Mouse (Mus musculus) neural tube, embryonic 15.5 days (tissue): Measurements from ENCODE around the gene Cdk6. TPM values are rescaled to one million over a fixed set of nuclear protein-coding genes. Genes with fewer than 3 reads are reported as not detected.
"Not testable (repeated sequence)": the region's sequence is repeated elsewhere in the genome, so short reads cannot be mapped to it uniquely, and the experiment has no call there.

ENCODE experiments used
- ATAC-seq: fragments of 200-750 bp; cut with Nextera tagmentation; 2 replicates; pipeline ENCODE4 v1.8.0; 2017; ENCODE audit warnings: mild to moderate bottlenecking, moderate TSS enrichment, moderate library complexity; ENCODE audit not compliant: low FRiP score
- H3K27ac ChIP-seq: fragments of 300-500 bp; sonication (generic); replicated peaks from 2 replicates; pipeline ENCODE4 v1.5.1; 2015; ENCODE audit warnings: mild to moderate bottlenecking, inconsistent platforms
- H3K27me3 ChIP-seq: fragments of 300-500 bp; sonication (generic); replicated peaks from 2 replicates; pipeline ENCODE4 v1.6.1; 2015; ENCODE audit warnings: inconsistent platforms
- H3K36me3 ChIP-seq: fragments of 300-500 bp; sonication (generic); 2 replicates; pipeline ENCODE4 v1.6.1; 2015; ENCODE audit warnings: inconsistent platforms
- H3K4me1 ChIP-seq: fragments of 300-500 bp; sonication (generic); 2 replicates; pipeline ENCODE4 v1.6.1; 2015; ENCODE audit warnings: inconsistent platforms
- H3K4me2 ChIP-seq: fragments of 300-500 bp; sonication (generic); 2 replicates; pipeline ENCODE4 v1.6.1; 2015; ENCODE audit warnings: inconsistent platforms, mild to moderate bottlenecking, moderate library complexity
- H3K4me3 ChIP-seq: fragments of 300-500 bp; sonication (generic); replicated peaks from 2 replicates; pipeline ENCODE4 v1.5.1; 2015; ENCODE audit warnings: mild to moderate bottlenecking, inconsistent platforms
- H3K9ac ChIP-seq: fragments of 300-500 bp; sonication (generic); replicated peaks from 2 replicates; pipeline ENCODE4 v1.6.1; 2015; ENCODE audit warnings: mild to moderate bottlenecking, inconsistent platforms
- H3K9me3 ChIP-seq: fragments of 300-500 bp; sonication (generic); replicated peaks from 2 replicates; pipeline ENCODE4 v1.6.1; 2016; ENCODE audit warnings: inconsistent platforms
- WGBS: fragments of 180-500 bp; shearing (Covaris S2); methylation state at CpG from one replicate; pipeline ENCODE4 v1.1.7; 2015; ENCODE audit warnings: mixed read lengths; 5-methylcytosine and 5-hydroxymethylcytosine counted together
- polyA plus RNA-seq: library from polyadenylated mRNA; unstranded; fragments of >200 nt; fragmentation: Nextera tagmentation; extraction: Ambion mirVana; gene quantifications from 2 replicates; pipeline ENCODE4 v1.2.1, GENCODE M21; 2015

The Cdk6 gene
- polyA plus RNA-seq, 1 experiment from 2014 or later, result 13.3 TPM

DNA sequence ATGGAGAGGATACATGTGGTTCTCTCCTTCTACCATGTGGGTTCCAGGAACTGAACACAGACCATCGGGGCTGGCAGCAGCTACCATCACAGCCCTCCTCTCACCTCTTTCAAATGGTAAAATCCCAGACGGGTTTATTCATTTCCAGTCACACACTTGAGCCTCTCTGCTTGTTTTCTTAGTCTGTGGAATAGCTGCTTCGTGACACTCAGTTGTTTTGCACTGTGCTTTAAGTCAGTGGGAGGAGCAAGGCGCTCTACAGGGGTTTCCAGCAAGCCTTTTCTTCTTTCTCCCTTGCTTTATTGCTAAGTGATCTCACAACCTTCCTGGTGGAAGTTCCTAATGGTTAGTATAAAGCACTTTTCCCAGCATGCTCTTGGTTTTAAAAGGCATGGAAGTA is 10.6 kb downstream of the Cdk6 start:
- H3K36me3 ChIP-seq, H3K4me2 ChIP-seq, H3K27ac ChIP-seq, H3K9ac ChIP-seq, H3K9me3 ChIP-seq, H3K4me1 ChIP-seq, ATAC-seq, H3K27me3 ChIP-seq, H3K4me3 ChIP-seq: not testable (repeated sequence)
- 43% methylated on average over 4 of the region's 4 CpGs for WGBS

GRCm38 (mm10) chr5:3352314-3352713 is 11.0 kb downstream of the Cdk6 start:
- Histone ChIP-seq H3K4me2 (no peak overlapping the region), H3K27me3 (no peaks in the 10 kb centered on the region), H3K4me1 (no peaks in the 10 kb centered on the region), H3K27ac (no peak overlapping the region), H3K4me3 (no peak overlapping the region), H3K36me3 (no peaks in the 10 kb centered on the region), H3K9me3 (no peaks in the 10 kb centered on the region), H3K9ac (no peak overlapping the region)
- whole genome bisulfite sequencing, result 95% methylated on average over 3 of the region's 3 CpGs
- no peak for ATAC-seq

DNA sequence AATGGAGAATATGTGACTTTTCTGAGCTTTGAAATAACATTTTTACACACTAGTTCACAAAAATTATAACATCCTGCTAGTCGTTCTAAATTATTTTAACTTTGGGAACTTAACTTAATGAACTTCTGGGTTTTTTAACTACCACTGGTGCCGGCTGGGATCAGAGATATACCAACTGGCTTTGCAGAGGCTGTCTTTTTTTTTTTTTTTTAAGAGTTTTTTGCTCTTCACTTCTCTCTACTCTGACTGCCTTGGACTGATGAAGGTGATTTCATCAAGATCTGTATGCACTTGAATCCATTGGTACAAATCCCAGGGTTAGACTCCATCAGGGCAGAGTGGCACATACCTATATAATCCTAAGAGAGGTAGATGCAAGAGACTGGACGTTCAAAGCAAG is 11.5 kb downstream of the Cdk6 start:
- Histone ChIP-seq H3K4me3 (no peak overlapping the region), H3K27me3 (no peaks in the 10 kb centered on the region), H3K36me3 (no peaks in the 10 kb centered on the region), H3K9me3 (no peaks in the 10 kb centered on the region), H3K4me1 (no peaks in the 10 kb centered on the region), H3K27ac (no peak overlapping the region), H3K4me2 (no peak overlapping the region), H3K9ac (no peak overlapping the region)
- WGBS, result 88% methylated on average over 3 of the region's 3 CpGs
- ATAC-seq, result no peak

GRCm38 (mm10) chr5:3354307-3354706 is 13.0 kb downstream of the Cdk6 start:
- no peaks in the 10 kb centered on the region for H3K9me3 ChIP-seq

DNA sequence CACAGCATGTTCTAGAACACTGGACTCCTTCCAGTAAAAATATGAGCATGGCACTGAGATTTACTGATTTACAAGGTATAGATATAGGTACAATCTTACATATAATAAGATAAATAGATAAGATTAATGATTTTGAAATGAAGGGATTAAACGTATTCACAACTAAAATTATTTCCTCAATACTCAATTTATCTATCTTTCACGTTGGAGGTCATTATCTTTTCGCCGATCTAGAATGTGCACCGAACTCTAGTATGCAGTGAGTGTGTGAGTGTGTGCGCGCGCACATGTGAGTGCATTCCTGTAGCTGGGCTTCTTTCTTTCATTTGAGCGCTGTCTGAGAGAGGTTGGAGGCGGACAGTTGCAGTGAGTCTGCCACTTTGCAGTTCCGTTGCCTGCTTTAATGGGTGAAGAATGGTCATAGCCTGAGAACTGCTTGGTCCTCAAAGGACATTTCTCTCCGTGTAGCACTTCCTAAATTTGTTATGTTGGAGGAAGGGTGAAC is 13.8 kb downstream of the Cdk6 start:
- Histone ChIP-seq H3K36me3 (no peaks in the 10 kb centered on the region), H3K4me3 (no peak overlapping the region), H3K9me3 (no peaks in the 10 kb centered on the region), H3K9ac (no peak overlapping the region), H3K27me3 (no peaks in the 10 kb centered on the region), H3K4me2 (no peak overlapping the region), H3K4me1 (no peaks in the 10 kb centered on the region), H3K27ac (no peak overlapping the region)
- no peak for ATAC-seq
- WGBS, result 95% methylated on average over 12 of the region's 12 CpGs

More at GRCm38 (mm10) chr5:3354307-3354706, 13.0 kb downstream of the Cdk6 start:
- no peaks in the 10 kb centered on the region for H3K4me1 ChIP-seq
- no peak overlapping the region for H3K9ac ChIP-seq
- no peak overlapping the region for H3K4me2 ChIP-seq
- no peaks in the 10 kb centered on the region for H3K27me3 ChIP-seq
- H3K36me3 ChIP-seq, result no peaks in the 10 kb centered on the region
- no peak overlapping the region for H3K4me3 ChIP-seq
- WGBS, result 94% methylated on average over 5 of the region's 5 CpGs
- H3K27ac ChIP-seq, result no peak overlapping the region
- no peak for ATAC-seq

DNA sequence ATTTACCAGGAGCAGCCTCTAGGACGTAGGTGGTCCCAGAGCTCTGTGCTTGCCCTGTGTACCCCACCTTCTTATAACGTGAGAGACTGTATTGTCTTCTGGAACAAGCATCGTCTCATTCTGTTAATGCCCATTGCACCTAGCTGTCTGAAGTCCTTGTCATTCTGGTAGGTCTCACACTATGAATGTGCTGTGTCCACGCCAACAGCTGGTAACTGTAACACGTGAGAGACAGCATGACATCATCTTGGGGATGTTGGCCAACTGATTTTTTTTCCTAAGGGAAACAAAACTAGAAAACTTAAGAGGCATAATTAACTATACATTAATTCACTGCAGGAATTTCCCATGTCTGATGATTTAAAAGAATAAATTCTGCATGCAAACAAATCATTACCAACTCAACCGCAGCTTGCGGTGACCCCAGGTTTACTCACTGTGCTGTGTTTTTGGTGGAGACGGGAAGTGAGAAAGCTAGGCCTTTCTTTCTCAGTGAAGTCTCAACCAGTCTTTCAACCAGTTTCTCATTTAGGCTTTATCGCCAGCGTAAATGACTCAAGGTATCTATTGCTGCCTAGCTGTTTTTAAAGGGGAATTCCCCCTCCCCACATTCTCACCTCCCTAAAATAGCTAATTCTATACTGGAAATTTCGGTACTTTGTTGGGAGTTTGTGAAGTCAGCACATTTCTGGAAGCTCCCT is 14.4 kb downstream of the Cdk6 start:
- no peak overlapping the region for H3K4me2 ChIP-seq
- 64% methylated on average over 11 of the region's 11 CpGs for WGBS

DNA sequence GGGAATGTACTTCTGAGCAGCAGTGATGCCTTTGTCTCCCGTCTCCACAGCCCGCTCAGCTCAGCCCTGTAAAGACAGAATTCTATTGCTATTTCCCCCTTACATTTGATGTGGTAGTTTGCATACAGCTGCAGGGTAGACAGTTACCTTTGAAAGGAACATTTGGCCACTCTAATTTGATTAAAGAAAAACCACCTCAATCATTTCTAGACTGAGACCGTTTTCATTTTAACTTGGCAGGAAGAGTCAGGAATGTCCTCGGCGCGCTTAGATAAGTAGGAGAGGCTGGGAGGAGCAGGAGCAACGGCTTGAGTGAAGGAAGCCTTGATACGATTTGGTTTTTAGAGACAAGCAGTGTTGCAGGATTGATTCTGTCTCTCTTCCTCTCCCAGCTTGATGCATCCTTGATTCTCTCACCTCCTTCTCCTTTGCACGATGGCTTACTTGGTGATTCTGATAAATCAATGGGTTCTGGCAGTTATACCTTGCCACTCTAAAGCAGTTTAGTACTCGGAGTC is 15.0 kb downstream of the Cdk6 start:
- WGBS, result 53% methylated on average over 10 of the region's 10 CpGs
- no peak overlapping the region for H3K27ac ChIP-seq
- H3K27me3 ChIP-seq, result no peaks in the 10 kb centered on the region
- H3K36me3 ChIP-seq, result no peaks in the 10 kb centered on the region
- no peaks in the 10 kb centered on the region for H3K9me3 ChIP-seq
- no peak overlapping the region for H3K4me2 ChIP-seq
- no peaks in the 10 kb centered on the region for H3K4me1 ChIP-seq
- no peak overlapping the region for H3K9ac ChIP-seq
- no peak for ATAC-seq
- H3K4me3 ChIP-seq, result no peak overlapping the region

More for the DNA sequence above, 14.4 kb downstream of the Cdk6 start:
- Histone ChIP-seq H3K4me3 (no peak overlapping the region), H3K9me3 (no peaks in the 10 kb centered on the region), H3K27ac (no peak overlapping the region), H3K36me3 (no peaks in the 10 kb centered on the region), H3K4me1 (no peaks in the 10 kb centered on the region), H3K9ac (no peak overlapping the region), H3K27me3 (no peaks in the 10 kb centered on the region)
- ATAC-seq, result no peak

DNA sequence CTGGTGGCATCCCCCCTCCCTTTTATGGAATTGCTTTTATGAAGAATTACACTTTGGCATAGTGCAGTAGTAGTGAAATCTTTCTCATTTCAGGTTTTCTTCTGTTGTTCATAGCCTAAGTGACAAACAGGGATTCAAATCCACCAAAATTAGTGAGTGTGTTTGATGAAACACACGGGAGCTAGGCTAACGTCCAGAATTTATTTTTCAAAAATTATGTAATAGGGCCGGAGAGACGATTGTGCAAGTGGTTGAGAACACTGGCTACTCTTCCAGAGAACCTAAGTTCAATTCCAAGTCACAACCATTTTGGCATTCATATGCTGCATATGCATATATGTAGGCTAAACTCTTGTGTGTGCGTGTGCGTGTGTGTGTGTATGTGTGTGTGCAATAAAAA is 16.2 kb downstream of the Cdk6 start:
- Histone ChIP-seq H3K36me3 (no peaks in the 10 kb centered on the region), H3K27ac (no peak overlapping the region), H3K4me3 (no peak overlapping the region), H3K9ac (no peak overlapping the region), H3K4me2 (no peak overlapping the region), H3K27me3 (no peaks in the 10 kb centered on the region), H3K4me1 (no peaks in the 10 kb centered on the region), H3K9me3 (no peaks in the 10 kb centered on the region)
- no peak for ATAC-seq
- WGBS, result 95% methylated on average over 6 of the region's 6 CpGs

GRCm38 (mm10) chr5:3358687-3359520 is 17.6 kb downstream of the Cdk6 start:
- no peak overlapping the region for H3K4me2 ChIP-seq
- ATAC-seq, result no peak
- H3K36me3 ChIP-seq, result no peaks in the 10 kb centered on the region
- no peaks in the 10 kb centered on the region for H3K4me1 ChIP-seq
- no peaks in the 10 kb centered on the region for H3K9me3 ChIP-seq
- H3K27me3 ChIP-seq, result no peaks in the 10 kb centered on the region
- no peak overlapping the region for H3K9ac ChIP-seq
- no peak overlapping the region for H3K27ac ChIP-seq
- H3K4me3 ChIP-seq, result no peak overlapping the region
- 82% methylated on average over 5 of the region's 5 CpGs for WGBS

- H3K9ac ChIP-seq, result no peak overlapping the region
- H3K9me3 ChIP-seq, result no peaks in the 10 kb centered on the region
- H3K36me3 ChIP-seq, result no peaks in the 10 kb centered on the region
- H3K4me2 ChIP-seq, result no peak overlapping the region
- 92% methylated on average over 7 of the region's 7 CpGs for WGBS
- ATAC-seq, result no peak
- H3K27ac ChIP-seq, result no peak overlapping the region
- no peaks in the 10 kb centered on the region for H3K27me3 ChIP-seq
- no peak overlapping the region for H3K4me3 ChIP-seq
- H3K4me1 ChIP-seq, result no peaks in the 10 kb centered on the region
Measured at GRCm38 (mm10) chr5:3359914-3360313, 18.6 kb downstream of the Cdk6 start.

GRCm38 (mm10) chr5:3361252-3361651 is 20.0 kb downstream of the Cdk6 start:
- Histone ChIP-seq H3K9ac (no peak overlapping the region), H3K36me3 (no peaks in the 10 kb centered on the region), H3K4me1 (no peaks in the 10 kb centered on the region), H3K4me3 (no peak overlapping the region), H3K27me3 (no peaks in the 10 kb centered on the region), H3K9me3 (no peaks in the 10 kb centered on the region), H3K27ac (no peak overlapping the region), H3K4me2 (no peak overlapping the region)
- ATAC-seq, result no peak
- WGBS, result 93% methylated on average over 5 of the region's 5 CpGs

GRCm38 (mm10) chr5:3362111-3362510 is 20.8 kb downstream of the Cdk6 start:
- H3K27me3 ChIP-seq, result no peaks in the 10 kb centered on the region
- no peak overlapping the region for H3K4me2 ChIP-seq
- no peak overlapping the region for H3K9ac ChIP-seq
- 93% methylated on average over 8 of the region's 8 CpGs for WGBS
- no peak overlapping the region for H3K4me3 ChIP-seq
- no peak overlapping the region for H3K27ac ChIP-seq
- H3K9me3 ChIP-seq, result no peaks in the 10 kb centered on the region
- no peaks in the 10 kb centered on the region for H3K36me3 ChIP-seq
- H3K4me1 ChIP-seq, result no peaks in the 10 kb centered on the region
- no peak for ATAC-seq
